Mouse (Mus musculus): ENCODE measurements around the gene Ksr2. TPM values are rescaled to one million over a fixed set of nuclear protein-coding genes. Genes with fewer than 3 reads are reported as not detected.

Gene Ksr2
- polyA plus RNA-seq, 1 experiment, result 0.30 TPM

DNA sequence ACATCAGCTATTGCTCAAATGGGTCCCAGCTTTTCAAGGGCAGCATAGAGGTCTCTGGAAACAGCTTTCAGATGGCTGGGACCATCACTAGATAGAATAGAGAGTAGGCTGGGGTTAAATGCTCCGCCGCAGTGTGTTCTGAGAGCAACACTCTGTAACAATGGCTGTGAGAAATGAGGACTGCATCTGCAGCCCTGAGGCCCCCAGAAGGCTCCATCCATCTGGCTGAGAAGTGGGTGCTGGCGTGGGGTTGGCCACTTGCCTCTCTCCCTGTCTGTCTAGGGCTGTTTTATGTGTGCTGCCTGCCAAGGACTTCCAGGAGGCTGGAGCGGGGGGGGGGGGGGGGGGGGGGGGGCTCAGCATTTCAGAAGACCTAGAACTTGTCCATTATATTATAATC is 253.5 kb downstream of the Ksr2 start:
- Histone ChIP-seq H3K4me1 (ENCODE audit: control insufficient read depth, insufficient read depth, insufficient read length) (no peaks in the 10 kb centered on the region), H3K36me3 (ENCODE audit: control insufficient read depth, insufficient read depth, low read length) (no peaks in the 10 kb centered on the region), H3K27me3 (ENCODE audit: control insufficient read depth, insufficient read depth, low read length) (no peaks in the 10 kb centered on the region), H3K4me3 (ENCODE audit: extremely low read depth, insufficient read depth, insufficient read length) (no peak overlapping the region), H3K27ac (ENCODE audit: insufficient read depth, low read length) (no peak overlapping the region)
- DNase-seq (ENCODE audit: low read depth in 1 of 2, low spot score in 2 of 2), result no peak
- no peak for TF ChIP-seq CTCF (IDR thresholded peaks at IDR 0.05; ENCODE audit: extremely low read depth, insufficient read depth, insufficient read length, insufficient replicate concordance)
- TF ChIP-seq POLR2A (IDR thresholded peaks at IDR 0.05; ENCODE audit: low read depth, low read length), result no peak
- WGBS, result 74% methylated on average over 4 of the region's 4 CpGs

DNA sequence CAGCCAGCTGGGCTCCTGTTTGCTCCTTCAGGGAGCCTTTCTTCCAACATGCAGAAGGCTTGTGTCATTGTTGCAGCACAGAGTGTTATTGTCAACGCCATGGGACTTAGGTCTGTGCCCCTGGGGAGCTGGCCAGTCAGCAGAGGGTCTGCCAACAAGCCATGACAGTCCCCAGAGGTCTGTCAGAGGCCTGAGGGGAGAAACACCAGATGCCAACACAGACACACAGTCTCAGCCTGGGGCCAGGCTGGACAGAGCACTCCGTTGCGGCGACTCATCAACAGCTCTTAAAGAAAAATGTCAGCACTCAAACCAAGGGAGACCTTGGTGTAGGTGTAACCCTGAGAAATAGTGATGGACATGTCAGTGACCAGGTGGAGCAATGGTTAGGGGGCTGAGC is 255.5 kb downstream of the Ksr2 start:
- no peak for DNase-seq (ENCODE audit: low read depth in 1 of 2, low spot score in 2 of 2)
- H3K4me1 ChIP-seq (ENCODE audit: control insufficient read depth, insufficient read depth, insufficient read length), result no peaks in the 10 kb centered on the region
- no peak for TF ChIP-seq POLR2A (IDR thresholded peaks at IDR 0.05; ENCODE audit: low read depth, low read length)
- TF ChIP-seq CTCF (IDR thresholded peaks at IDR 0.05; ENCODE audit: extremely low read depth, insufficient read depth, insufficient read length, insufficient replicate concordance), result no peak
- 87% methylated on average over 4 of the region's 4 CpGs for WGBS
- H3K36me3 ChIP-seq (ENCODE audit: control insufficient read depth, insufficient read depth, low read length), result no peaks in the 10 kb centered on the region
- no peak overlapping the region for H3K27ac ChIP-seq (ENCODE audit: insufficient read depth, low read length)
- H3K4me3 ChIP-seq (ENCODE audit: extremely low read depth, insufficient read depth, insufficient read length), result no peak overlapping the region
- H3K27me3 ChIP-seq (ENCODE audit: control insufficient read depth, insufficient read depth, low read length), result no peaks in the 10 kb centered on the region

DNA sequence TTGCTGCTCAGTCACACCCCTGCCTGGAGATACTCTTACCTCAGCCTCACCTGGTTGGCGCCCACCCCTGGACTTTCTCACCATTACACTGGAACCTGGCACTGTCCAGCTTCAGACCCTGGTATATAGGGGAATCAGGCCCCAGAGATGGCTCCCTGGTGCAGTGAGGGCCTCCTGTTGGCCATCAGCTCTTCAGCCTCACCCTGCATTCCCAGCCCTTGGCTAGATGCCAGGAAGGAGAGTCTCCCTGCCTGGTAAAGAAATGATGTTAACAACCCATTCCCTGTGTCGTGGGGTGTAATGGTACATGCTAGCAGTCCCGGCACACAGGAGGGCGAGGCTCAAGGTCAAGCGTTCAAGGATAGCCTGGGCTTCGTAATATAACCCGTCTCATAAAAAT is 256.0 kb downstream of the Ksr2 start:
- H3K36me3 ChIP-seq (ENCODE audit: control insufficient read depth, insufficient read depth, low read length), result no peaks in the 10 kb centered on the region
- no peak overlapping the region for H3K27ac ChIP-seq (ENCODE audit: insufficient read depth, low read length)
- no peak for DNase-seq (ENCODE audit: low read depth in 1 of 2, low spot score in 2 of 2)
- no peaks in the 10 kb centered on the region for H3K27me3 ChIP-seq (ENCODE audit: control insufficient read depth, insufficient read depth, low read length)
- H3K4me1 ChIP-seq (ENCODE audit: control insufficient read depth, insufficient read depth, insufficient read length), result no peaks in the 10 kb centered on the region
- no peak overlapping the region for H3K4me3 ChIP-seq (ENCODE audit: extremely low read depth, insufficient read depth, insufficient read length)
- TF ChIP-seq POLR2A (IDR thresholded peaks at IDR 0.05; ENCODE audit: low read depth, low read length) (no peak), CTCF (IDR thresholded peaks at IDR 0.05; ENCODE audit: extremely low read depth, insufficient read depth, insufficient read length, insufficient replicate concordance) (no peak)
- 89% methylated on average over 7 of the region's 7 CpGs for WGBS

DNA sequence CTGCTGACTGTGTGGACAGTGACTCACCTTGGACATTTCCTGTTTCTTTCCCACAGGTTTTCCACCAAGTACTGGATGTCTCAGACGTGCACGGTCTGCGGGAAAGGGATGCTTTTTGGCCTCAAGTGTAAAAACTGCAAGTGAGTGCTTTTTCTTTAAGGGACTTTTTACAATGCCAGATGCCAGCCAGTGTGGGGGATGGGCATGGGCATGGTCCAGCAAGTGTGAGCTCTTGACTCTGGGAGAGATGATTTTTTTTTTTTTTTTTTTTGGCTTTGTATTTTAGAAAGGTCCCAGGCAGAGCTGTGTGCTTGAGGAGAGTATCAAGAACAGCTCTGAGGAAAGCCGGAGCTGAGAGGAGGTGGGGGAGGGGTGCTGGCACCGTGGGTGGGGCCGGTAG is 257.6 kb downstream of the Ksr2 start:
- 65% methylated on average over 6 of the region's 6 CpGs for WGBS
- TF ChIP-seq POLR2A (IDR thresholded peaks at IDR 0.05; ENCODE audit: low read depth, low read length) (no peak), CTCF (IDR thresholded peaks at IDR 0.05; ENCODE audit: extremely low read depth, insufficient read depth, insufficient read length, insufficient replicate concordance) (no peak)

DNA sequence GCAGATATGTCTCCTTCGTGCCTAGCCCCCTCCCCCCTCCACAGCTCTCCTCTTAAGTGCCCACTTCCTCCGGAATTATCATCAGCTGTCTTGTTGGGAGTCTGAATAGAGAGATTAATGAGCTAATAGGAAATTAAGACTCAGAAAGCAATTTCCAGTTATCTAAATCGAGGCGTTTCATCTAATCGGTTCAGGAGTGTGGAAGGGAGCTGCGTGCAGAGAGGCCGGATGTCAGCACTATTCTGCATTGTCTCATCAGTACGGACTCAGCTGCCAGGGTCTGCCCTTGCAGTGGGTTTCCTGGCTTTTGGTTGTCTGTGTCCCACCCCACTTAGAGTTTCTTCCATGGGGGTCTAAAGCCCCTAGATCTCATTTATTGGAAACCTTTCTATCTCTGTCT is 262.0 kb downstream of the Ksr2 start:
- 88% methylated on average over 8 of the region's 8 CpGs for WGBS
- TF ChIP-seq POLR2A (IDR thresholded peaks at IDR 0.05; ENCODE audit: low read depth, low read length) (no peak), CTCF (IDR thresholded peaks at IDR 0.05; ENCODE audit: extremely low read depth, insufficient read depth, insufficient read length, insufficient replicate concordance) (no peak)
- DNase-seq (ENCODE audit: low read depth in 1 of 2, low spot score in 2 of 2), result no peak
- Histone ChIP-seq H3K36me3 (ENCODE audit: control insufficient read depth, insufficient read depth, low read length) (no peaks in the 10 kb centered on the region), H3K27ac (ENCODE audit: insufficient read depth, low read length) (no peak overlapping the region), H3K27me3 (ENCODE audit: control insufficient read depth, insufficient read depth, low read length) (no peaks in the 10 kb centered on the region), H3K4me1 (ENCODE audit: control insufficient read depth, insufficient read depth, insufficient read length) (no peaks in the 10 kb centered on the region), H3K4me3 (ENCODE audit: extremely low read depth, insufficient read depth, insufficient read length) (no peak overlapping the region)

More for the DNA sequence above, 257.6 kb downstream of the Ksr2 start:
- DNase-seq (ENCODE audit: low read depth in 1 of 2, low spot score in 2 of 2), result no peak
- H3K36me3 ChIP-seq (ENCODE audit: control insufficient read depth, insufficient read depth, low read length), result no peaks in the 10 kb centered on the region
- no peaks in the 10 kb centered on the region for H3K27me3 ChIP-seq (ENCODE audit: control insufficient read depth, insufficient read depth, low read length)
- H3K4me3 ChIP-seq (ENCODE audit: extremely low read depth, insufficient read depth, insufficient read length), result no peak overlapping the region
- no peaks in the 10 kb centered on the region for H3K4me1 ChIP-seq (ENCODE audit: control insufficient read depth, insufficient read depth, insufficient read length)
- no peak overlapping the region for H3K27ac ChIP-seq (ENCODE audit: insufficient read depth, low read length)

DNA sequence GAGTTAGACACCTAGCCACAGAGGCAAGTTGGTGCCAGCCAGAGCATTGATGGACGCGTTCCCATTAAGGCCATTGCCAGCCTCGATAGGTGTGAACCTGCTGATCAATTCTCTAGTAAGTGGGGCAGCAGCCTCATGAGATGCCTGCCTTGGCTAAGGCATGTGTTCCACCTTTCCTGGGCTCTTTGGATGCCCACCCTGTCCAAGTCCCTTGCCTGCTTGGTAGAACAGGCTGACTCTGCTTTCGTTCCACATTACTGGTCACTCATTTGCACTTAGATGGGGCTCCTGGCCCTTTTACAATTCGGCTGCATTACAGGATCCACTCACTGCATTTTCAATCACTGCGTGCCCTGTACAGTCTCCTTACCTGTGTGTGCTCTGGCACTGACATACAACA is 263.4 kb downstream of the Ksr2 start:
- TF ChIP-seq POLR2A (IDR thresholded peaks at IDR 0.05; ENCODE audit: low read depth, low read length) (no peak), CTCF (IDR thresholded peaks at IDR 0.05; ENCODE audit: extremely low read depth, insufficient read depth, insufficient read length, insufficient replicate concordance) (no peak)
- WGBS, result 93% methylated on average over 6 of the region's 6 CpGs
- H3K4me1 ChIP-seq (ENCODE audit: control insufficient read depth, insufficient read depth, insufficient read length), result no peaks in the 10 kb centered on the region
- H3K4me3 ChIP-seq (ENCODE audit: extremely low read depth, insufficient read depth, insufficient read length), result no peak overlapping the region
- no peak overlapping the region for H3K27ac ChIP-seq (ENCODE audit: insufficient read depth, low read length)
- no peaks in the 10 kb centered on the region for H3K27me3 ChIP-seq (ENCODE audit: control insufficient read depth, insufficient read depth, low read length)
- DNase-seq (ENCODE audit: low read depth in 1 of 2, low spot score in 2 of 2), result no peak
- H3K36me3 ChIP-seq (ENCODE audit: control insufficient read depth, insufficient read depth, low read length), result no peaks in the 10 kb centered on the region

DNA sequence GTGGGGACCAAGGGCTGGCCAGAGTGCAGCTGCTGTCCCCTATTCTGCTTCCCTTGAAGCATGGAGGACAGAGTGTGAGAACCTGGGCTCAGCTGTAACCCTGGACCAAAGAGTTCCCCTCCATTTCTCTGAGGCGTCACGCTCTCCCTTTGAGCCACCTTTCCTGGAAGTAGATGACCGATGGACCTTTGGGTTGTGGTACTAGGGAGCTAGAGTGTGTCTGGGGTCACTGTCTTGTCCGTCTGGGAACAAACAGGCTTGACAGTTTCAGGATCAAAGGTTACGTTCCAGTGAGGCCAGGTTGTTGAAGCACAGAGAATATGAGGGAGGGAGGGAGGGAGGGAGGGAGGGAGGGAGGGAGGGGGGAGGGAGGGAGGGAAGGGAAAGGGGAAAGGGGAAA is 264.6 kb downstream of the Ksr2 start:
- no peaks in the 10 kb centered on the region for H3K27me3 ChIP-seq (ENCODE audit: control insufficient read depth, insufficient read depth, low read length)
- no peak overlapping the region for H3K27ac ChIP-seq (ENCODE audit: insufficient read depth, low read length)
- no peaks in the 10 kb centered on the region for H3K36me3 ChIP-seq (ENCODE audit: control insufficient read depth, insufficient read depth, low read length)
- TF ChIP-seq POLR2A (IDR thresholded peaks at IDR 0.05; ENCODE audit: low read depth, low read length) (no peak), CTCF (IDR thresholded peaks at IDR 0.05; ENCODE audit: extremely low read depth, insufficient read depth, insufficient read length, insufficient replicate concordance) (no peak)
- no peak overlapping the region for H3K4me3 ChIP-seq (ENCODE audit: extremely low read depth, insufficient read depth, insufficient read length)
- no peak for DNase-seq (ENCODE audit: low read depth in 1 of 2, low spot score in 2 of 2)
- 90% methylated on average over 5 of the region's 5 CpGs for WGBS
- no peaks in the 10 kb centered on the region for H3K4me1 ChIP-seq (ENCODE audit: control insufficient read depth, insufficient read depth, insufficient read length)

Measured in spleen, adult 2 months (tissue).